Mouse (Mus musculus): ENCODE data around the gene Fas.

Fas gene

DNA sequence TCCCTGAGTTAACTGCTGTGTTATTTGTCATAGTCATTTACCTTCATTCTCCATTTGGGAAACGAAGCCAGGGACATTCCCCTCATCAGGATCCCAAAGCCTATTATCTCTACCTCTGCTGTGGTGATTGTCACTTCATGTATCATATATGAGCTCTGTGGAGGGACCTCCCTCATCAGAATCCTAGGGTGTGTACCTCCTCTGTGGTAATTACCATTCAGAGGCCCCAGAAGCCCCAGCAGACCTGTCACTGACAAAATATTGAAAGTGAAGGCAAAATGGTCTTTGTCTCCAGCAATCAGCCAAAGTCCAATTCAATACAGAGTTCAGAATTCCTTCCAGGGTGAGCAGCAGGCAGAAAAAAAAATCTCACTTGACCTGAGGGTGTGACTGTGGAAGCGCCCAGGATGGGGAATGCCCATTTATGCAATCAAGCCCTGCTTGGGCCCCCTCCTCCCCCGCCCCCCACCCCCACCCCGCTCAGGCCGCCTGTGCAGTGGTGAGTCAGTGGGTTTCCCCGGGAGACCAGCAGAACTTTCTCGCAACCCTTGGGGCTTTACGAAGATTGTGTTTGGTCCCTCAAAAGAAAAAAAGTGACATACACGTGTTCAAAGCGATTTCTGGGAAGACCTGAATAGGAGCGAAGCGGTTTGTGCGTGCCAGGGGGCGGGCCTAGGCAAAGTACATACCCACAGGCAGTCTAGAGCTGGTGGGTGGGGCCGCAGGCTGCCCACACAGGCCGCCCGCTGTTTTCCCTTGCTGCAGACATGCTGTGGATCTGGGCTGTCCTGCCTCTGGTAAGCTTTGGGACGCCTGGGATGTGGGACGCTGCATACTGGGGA lies at the start of gene Fas:
Gene Fas, plus strand, starts transcription at position 719 of the 842 bp plus-strand sequence.
- DNase-seq (ENCODE audit: low spot score in 2 of 2), result peak; percentile 13 to 26

DNA sequence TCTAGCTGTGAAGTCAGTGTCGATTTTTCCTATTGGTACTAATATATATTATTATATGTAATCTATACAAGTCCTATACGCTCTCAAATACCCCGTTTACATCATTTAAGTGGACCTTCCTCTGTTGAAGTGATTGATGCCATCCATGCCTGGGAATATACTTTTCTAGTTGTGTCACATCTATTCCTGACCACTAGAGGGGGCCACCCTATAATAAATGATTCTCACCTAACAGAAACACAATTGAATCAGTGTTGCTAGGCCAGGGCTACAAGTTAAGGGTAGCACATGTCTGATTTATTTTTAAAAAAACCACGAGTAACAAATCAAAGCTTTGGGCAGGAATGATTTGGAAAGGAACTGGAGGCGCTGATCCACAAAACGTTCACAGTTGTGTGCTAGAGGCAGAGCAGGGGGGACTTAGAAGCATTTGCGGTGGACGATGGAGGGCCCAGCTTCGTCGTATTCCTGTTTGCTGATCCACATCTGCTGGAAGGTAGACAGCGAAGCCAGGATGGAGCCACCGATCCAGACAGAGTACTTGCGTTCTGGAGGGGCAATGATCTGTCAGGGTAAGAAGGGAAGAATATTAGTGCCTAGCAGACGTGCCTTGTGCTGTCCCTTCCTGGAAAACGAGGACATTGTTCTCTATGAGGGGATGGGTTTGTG lies 49.1 kb upstream of the Fas start:
- DNase-seq (ENCODE audit: low spot score in 2 of 2), result no peak

DNA sequence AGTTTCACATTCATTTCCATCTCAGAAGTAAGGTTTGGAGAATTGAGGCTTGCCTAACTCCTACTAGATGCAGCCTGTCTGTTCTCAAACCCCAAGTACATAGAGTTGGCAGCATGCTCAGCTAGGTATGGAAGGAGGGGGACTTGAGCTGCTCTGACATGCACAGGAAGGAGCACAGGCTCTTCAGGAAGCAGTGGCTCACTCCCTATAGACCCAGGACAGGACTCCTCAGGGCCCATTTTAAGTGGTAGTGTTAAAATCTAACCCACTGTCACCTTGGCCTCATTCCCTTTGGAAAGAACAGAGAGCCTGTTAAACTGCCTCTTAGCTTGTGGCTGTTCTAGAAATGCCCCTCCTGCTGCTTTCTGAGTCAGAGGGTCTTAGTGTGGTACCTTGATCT lies 47.5 kb upstream of the Fas start:
- no peak for DNase-seq (ENCODE audit: low spot score in 2 of 2)

DNA sequence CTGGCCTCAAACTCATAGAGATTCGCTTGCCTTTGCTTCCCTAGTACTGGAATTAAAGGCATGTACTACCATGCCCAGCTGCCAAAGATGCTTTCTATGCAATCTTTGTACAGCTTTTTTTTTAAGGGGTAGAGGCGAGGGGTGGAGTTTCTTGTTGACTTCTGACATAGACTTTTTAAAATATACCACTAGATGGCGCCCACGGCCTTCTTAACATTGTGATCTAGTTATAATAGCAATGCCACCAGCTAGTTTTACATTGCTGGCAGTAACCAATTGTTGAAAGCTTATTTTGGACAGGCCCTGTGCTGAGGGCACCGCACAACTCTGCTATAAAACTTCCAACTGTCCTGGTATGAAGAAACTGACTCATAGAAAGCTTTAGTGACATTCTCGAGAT lies 46.4 kb upstream of the Fas start:
- DNase-seq (ENCODE audit: low spot score in 2 of 2), result no peak

DNA sequence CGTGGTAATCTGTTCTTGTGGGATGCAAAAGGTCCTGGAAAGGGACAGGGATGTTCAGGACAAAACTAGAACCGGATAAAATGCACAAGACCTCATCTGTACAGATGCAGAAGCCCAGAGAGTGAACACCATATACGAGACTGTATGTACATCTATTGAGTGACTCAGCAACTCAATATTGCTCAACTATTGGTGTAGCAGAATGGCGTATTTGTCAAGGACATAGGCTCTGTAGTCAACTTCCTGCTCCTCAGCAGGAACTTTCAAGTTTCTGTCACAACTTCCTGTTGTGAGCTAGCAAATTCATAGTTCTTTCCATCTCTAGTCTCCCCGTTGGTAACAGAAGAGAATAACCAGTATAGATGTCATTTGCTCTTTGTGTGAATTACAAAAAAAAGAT lies 41.9 kb upstream of the Fas start:
- no peak for DNase-seq (ENCODE audit: low spot score in 2 of 2)

DNA sequence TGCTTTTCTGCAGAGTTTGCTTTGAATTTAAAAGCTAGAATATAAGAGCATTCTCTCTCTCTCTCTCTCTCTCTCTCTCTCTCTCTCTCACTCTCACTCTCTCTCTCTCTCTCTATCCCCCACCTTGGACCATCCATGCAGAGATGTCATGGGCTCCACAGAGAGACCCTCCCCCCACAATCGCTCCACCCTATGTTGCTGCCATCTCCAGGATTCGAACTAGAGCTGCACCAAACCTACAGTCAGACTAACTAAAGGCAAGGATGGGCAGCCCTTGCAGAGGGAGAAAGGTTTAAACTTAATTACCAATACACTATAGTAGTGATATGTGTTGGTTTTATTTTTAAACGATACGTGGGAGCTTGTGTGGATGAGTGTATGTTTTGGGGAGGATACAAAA lies 39.8 kb upstream of the Fas start:
- DNase-seq (ENCODE audit: low spot score in 2 of 2), result no peak

DNA sequence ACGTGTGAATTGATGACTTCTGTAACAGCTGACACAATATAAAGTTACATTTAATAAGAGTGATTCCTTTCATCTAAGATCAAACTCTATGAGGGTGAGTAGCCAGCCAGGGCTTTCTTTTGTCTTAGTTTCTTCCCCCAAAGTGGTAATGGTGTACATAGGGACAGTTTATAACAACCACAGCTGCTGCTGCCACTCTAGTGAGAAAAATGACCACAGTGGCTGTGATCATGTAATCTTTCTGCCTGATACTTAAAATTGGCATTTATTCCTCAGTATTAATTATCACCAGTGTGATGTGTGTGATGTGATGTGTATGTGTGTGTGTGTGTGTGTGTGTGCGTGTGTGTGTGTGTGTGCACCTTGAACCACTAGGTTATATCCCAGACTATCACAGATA lies 38.6 kb upstream of the Fas start:
- DNase-seq (ENCODE audit: low spot score in 2 of 2), result no peak

DNA sequence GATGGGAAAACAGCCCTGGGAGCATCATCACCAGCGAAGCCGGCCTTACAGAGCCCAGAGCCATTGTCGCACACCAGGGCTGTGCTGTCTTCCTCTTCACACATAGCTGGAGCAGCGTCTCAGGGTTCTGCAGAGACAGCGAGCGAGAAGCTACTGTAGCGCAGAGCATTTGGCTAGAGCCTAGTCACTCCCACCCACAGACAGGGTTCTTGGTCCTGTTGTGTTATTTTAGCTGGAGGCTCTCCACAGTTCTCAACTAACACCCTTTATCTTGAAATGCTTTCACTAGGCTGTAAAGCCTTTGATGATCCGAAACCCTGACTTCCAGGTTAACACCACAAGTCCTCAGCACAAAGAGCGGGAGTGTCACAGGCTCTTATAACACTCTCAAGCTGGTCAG lies 38.0 kb upstream of the Fas start:
- DNase-seq (ENCODE audit: low spot score in 2 of 2), result no peak

DNA sequence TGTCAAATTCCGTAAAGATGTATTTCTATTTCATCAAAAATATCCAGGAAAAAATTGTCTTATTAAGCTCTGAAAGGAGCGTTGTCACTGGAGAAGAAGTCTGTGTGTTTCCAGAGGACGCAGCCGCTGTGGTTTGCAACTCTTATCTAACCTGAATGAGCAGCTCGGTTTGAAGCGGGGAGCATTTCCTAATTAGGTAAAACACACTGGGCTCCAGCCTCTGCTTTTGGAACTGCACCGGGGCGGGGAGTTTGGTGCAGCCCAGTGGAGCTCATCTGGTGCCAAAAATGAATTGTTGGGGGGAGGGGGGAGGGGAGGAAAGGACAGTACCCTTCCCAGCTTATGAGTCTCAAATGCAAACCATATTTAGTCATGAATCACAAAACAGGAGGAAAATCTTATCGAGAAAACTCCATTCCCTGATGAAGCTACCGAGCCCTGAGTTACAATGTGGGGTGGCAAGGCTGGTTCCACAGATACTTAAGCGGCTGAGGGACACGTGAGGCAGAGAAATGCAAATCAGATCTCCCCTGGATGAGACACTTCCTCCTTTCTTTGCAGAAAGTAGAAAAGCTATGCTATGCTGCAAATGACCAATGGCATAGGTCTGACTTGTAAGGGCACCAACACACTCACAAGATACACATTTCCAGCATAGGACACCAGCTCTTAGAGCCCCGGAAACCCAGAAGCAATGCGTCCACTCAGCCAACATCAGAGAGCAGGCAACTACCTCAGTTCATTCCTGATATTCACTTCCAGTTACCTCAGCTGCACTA lies 36.2 kb upstream of the Fas start:
- DNase-seq (ENCODE audit: low spot score in 2 of 2), result no peak

DNA sequence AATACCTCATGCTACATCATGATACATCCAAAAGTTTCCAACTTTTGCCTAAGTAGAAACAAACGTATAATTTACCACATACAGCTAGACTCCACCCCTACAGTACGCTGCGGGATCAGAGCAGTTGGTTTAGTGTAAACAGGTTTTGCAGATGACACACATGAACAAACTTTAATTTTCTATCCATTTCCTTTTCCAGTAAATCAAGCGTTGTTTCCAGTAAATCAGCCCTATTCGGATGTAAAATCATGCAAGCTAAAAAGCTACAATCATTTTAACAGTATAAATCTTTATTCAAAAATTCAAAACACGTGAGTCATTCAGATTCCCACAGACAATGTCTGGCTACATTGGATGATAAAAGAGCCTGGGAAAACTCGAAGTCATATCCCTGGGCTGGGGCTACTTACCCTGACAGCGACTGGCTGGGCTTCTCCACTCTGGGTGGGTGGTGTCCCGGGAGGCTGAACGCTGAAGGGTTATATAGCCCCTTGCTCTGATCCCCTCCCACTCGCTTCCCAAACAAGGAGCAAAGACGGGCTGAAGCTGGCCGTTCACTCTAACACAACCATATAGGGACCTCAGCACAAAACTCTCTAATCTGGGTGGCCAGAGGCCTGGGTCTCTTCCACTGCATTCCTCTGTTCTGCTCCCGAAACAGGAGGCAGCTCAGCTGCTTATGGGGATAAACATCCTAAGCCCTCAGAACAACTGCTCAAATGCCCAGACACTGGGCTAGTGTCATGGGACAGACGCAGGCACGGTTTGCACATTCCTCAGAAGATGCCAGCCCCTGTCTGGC lies 35.4 kb upstream of the Fas start, which contains the start of gene Acta2:
Gene Acta2, minus strand, starts transcription at position 711 of the 802 bp plus-strand sequence.
- no peak for DNase-seq (ENCODE audit: low spot score in 2 of 2)

DNA sequence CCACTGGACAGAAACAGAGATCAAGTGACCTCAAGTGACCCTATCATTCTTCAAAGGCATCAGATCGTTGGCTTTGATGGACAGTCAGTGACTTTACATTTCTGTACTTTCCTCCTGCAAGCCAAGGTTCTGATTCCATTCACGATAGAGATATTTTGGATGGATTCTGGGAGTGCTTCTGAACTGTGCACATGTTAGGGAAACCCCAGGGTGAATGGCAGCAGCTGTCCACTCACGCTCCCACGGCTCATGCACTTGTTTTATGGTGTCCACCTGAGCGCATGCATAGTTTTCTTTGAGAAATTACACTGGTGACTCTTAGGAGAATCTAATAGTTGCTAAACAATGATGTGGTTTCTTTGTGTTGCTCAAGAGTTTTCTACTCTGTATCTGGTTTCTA lies 34.3 kb upstream of the Fas start:
- no peak for DNase-seq (ENCODE audit: low spot score in 2 of 2)

DNA sequence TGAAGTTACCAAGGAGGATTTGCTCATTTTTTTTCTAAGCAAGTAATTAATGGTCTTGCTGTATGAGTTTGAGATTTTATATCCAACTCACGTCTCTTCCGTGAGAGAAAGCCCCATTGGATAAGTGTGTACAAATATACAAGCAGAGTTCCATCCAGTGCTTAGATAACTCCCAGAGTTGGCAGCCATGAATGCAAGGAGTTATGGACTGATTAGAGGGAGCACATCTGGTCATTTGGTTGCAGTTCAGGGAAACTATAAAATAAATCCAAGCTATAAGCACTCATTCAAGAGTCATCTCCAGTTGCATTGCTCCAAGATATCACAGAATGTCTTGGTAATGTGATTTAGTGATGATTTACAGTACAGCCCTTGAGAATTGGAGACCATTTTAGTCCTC lies 33.5 kb upstream of the Fas start:
- no peak for DNase-seq (ENCODE audit: low spot score in 2 of 2)

DNA sequence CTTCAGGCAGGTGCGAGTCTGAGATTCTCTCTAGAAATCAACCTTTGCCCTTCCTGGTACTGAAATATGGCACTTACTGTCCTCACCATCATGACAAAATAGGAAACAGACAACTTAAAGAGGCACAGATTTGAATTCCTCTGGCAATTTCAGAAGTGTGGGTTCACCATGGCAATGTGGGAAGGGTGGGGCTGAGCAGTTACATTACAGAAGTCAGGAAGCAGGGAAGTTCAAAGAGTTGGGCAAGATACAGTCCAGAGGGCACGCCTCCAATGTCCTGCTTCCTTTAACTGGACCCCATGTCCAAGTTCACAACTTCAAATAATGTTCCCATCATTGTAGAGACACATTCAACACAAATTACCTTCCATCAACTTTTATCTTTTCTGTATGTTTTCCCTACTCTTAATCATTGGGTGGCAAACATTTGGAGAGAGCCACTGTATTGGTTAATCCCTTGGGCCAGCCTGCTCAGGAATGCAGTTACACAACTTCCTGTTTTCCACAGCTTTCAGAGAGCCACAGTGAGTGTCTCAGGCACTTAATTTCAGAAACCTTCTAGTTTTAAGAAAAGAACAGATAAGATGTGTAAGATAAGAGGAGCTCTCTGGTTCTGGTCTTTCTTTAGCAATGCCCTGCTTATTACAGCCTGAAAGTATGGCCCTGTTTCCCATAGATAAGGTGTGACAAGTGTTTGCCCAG lies 28.0 kb upstream of the Fas start:
- DNase-seq (ENCODE audit: low spot score in 2 of 2), result no peak

DNA sequence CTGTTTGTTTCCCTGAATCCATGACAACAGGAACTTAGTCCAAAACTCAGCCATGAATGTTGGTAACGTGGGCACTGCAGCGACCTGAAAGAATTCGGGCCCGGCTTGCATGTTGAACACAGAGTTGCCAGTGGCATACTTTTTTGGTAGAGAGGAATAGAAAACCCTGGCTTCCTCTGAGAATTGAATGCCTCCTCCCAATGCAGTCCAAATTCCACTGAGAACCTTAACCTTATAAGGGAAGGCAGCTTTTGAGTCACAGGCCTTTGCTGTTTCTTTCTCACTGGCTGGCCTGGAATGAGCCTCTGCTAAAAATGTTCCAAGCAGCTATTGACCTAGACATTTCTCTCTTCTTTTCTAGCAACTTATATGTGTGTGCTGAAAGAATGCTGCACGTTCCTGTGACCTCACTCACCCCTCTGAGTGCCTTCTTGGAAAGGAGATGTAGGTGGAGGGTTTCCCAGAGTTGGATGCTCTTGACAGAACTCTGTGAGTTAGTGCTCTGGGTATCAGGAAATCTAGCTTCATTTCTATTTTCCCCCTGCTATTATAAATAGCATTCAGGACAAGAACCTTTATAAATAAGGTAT lies 24.8 kb upstream of the Fas start:
- DNase-seq (ENCODE audit: low spot score in 2 of 2), result no peak

DNA sequence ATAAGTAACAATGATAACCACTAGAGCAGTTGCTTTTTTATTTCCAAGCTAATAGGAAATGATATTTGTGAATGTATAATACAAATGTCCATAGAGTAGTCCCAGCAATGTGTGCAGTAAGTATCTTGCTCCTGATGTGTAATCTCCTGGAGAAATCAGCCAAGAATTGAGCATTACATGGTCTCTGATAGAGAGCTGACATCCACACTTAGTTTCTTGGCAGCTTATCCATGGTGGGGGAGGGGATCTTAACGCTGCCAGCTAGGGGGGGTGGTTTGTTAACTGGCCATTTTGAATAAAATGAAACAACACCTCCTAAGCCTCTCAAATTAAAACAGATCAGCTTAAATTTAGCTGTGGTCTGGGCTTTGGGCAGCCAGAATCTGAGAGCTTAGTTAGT lies 21.5 kb upstream of the Fas start:
- DNase-seq (ENCODE audit: low spot score in 2 of 2), result no peak

DNA sequence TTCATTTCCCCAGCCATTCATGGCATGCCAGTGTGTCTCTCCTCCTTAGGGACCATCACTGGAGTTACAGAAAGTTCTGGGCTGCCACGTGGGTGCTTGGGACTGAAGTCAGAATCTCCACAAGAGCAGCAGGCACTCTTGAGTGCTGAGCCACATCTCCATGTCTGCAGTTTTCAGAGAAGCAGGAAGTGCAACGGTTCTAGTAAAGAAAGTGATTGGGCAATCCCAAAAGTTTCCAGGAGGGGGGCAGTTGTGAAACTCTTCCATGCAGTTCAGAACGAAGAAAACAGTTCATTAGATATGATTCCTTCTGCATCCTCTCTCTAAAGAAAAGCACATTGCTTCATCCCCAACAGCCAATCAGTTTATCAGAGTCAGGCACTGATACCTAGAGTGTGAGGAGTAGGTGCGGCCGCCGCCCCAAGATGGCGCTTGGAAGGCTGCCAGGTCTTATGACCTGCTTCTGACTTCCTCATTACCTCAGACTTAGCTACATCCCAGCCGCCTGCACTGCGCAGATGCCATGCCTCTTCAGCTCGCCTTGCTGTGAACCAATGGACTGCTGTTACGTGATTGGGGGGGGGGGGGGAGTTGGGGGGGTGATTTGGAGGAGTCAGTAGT lies 20.2 kb upstream of the Fas start:
- DNase-seq (ENCODE audit: low spot score in 2 of 2), result no peak

DNA sequence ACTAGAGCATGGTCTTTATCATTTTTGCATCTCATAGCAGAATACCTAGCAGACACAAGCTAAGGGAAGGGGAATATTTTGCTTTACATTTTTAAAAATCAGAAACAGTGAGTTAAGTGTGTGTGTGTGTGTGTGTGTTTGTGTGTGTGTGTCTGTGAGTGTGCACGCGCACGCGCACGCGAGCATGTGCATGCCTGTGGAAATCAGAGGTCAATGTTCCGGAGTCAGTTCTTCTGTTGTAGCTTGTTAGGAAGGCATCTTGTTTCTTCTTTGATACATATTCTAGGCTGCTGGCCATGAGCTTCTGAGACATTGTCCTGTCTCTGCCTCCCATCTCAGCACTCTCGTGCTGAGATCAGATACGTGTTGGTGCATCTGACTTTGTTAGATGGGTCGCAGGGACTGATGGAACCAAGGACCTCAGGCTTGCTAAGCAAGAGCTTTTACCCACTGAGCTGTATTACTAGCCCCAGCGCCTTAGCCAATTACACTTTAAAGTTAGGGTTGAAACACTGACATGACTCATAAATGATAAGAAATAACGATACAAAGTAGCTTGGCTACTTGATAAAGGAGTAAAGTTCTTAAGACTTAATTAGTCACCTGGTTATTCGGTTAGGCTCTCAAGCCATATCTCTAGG lies 19.5 kb upstream of the Fas start:
- DNase-seq (ENCODE audit: low spot score in 2 of 2), result no peak

DNA sequence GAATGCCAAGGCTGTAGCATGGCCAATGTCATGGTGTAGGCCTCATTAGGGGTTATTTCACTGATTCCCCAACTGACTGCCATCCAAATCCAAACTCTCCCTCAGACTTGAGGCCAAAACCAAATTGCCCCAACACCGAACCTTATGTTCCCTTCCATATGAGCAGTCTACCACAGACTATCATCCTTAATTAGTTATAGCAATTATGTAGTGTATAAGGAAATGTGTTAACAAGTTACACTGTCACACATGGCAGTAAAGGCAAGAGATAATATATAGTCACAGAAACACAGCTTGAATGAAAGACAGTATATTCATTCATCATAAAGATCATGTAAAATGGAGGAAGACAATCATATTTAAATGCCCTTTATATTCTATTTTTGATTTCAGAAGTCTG lies 17.4 kb upstream of the Fas start:
- no peak for DNase-seq (ENCODE audit: low spot score in 2 of 2)

DNA sequence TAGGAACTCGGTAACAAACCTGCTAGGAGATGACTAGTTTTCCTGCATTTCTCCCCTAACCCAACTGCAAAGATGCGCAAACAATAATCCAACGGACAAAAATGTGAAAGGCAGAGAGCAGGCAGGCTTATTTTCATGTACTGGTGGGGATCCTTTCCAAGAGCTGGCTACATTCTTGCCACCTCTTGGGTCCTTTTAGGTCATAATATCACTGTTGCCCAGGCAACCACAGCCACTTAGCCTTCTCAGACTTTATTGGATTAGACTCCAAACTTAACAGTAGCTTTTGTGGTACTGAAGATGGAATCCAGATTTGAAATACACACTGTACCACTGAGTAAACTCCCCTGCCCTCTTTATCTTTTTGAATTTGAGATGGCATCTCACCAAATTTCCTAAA lies 12.4 kb upstream of the Fas start:
- DNase-seq (ENCODE audit: low spot score in 2 of 2), result no peak

DNA sequence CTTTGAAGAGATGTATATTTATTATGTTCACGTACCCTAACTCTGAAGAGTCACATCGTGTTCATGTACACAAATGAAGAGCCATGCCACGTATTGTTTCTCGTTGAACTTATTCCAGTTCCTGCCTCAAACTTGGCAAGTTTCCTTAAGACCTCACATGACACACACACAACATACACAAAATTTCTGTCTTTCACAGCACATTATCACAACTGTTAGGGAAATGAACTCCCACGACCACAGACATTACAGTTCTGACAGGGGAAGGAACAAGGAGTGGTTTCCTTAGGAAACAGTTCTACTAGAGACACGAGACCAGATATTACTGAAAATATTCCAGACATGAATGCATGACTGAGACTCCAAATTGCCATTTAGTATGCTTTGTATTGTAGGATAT lies 6.9 kb upstream of the Fas start:
- DNase-seq (ENCODE audit: low spot score in 2 of 2), result no peak
